Mouse (Mus musculus): Measurements from ENCODE around the gene Plcg2. TPM values are rescaled to one million over a fixed set of nuclear protein-coding genes. Genes with fewer than 3 reads are reported as not detected.

The Plcg2 gene
- polyA plus RNA-seq, 1 experiment = 77.9 TPM

GRCm38 (mm10) chr8:117537751-117538150 lies 39.7 kb downstream of the Plcg2 start:
- H3K4me1 ChIP-seq (ENCODE audit: control insufficient read depth, insufficient read depth, low read length) = peaks cover 45% of the 10 kb centered on the region
- H3K27ac ChIP-seq (ENCODE audit: insufficient read depth, low read depth, low read length) = peak overlapping the region; percentile 38
- no peak for TF ChIP-seq CTCF (IDR thresholded peaks at IDR 0.05; ENCODE audit: low read depth, low read length)
- no peak for TF ChIP-seq POLR2A (IDR thresholded peaks at IDR 0.05; ENCODE audit: borderline replicate concordance, low read depth, low read length)
- no peak overlapping the region for H3K4me3 ChIP-seq (ENCODE audit: insufficient read depth, low read length)

GRCm38 (mm10) chr8:117542951-117543350 lies 44.9 kb downstream of the Plcg2 start:
- Histone ChIP-seq H3K4me1 (ENCODE audit: control insufficient read depth, insufficient read depth, low read length) (peaks cover 53% of the 10 kb centered on the region), H3K27ac (ENCODE audit: insufficient read depth, low read depth, low read length) (peak overlapping the region; percentile 35; the same call in 1 of the 2 replicates)

GRCm38 (mm10) chr8:117543789-117544188 lies 45.7 kb downstream of the Plcg2 start:
- H3K4me3 ChIP-seq (ENCODE audit: insufficient read depth, low read length) = no peak overlapping the region
- H3K4me1 ChIP-seq (ENCODE audit: control insufficient read depth, insufficient read depth, low read length) = peaks cover 48% of the 10 kb centered on the region
- TF ChIP-seq CTCF (IDR thresholded peaks at IDR 0.05; ENCODE audit: low read depth, low read length) (no peak), POLR2A (IDR thresholded peaks at IDR 0.05; ENCODE audit: borderline replicate concordance, low read depth, low read length) (no peak)
- peak overlapping the region; percentile 35 for H3K27ac ChIP-seq (ENCODE audit: insufficient read depth, low read depth, low read length)

More at GRCm38 (mm10) chr8:117542951-117543350, 44.9 kb downstream of the Plcg2 start:
- no peak overlapping the region for H3K4me3 ChIP-seq (ENCODE audit: insufficient read depth, low read length)
- TF ChIP-seq CTCF (IDR thresholded peaks at IDR 0.05; ENCODE audit: low read depth, low read length) (no peak), POLR2A (IDR thresholded peaks at IDR 0.05; ENCODE audit: borderline replicate concordance, low read depth, low read length) (no peak)

GRCm38 (mm10) chr8:117545043-117545442 lies 47.0 kb downstream of the Plcg2 start:
- Histone ChIP-seq H3K4me1 (ENCODE audit: control insufficient read depth, insufficient read depth, low read length) (peaks cover 39% of the 10 kb centered on the region), H3K4me3 (ENCODE audit: insufficient read depth, low read length) (no peak overlapping the region), H3K27ac (ENCODE audit: insufficient read depth, low read depth, low read length) (no peak overlapping the region)
- no peak for TF ChIP-seq CTCF (IDR thresholded peaks at IDR 0.05; ENCODE audit: low read depth, low read length)
- TF ChIP-seq POLR2A (IDR thresholded peaks at IDR 0.05; ENCODE audit: borderline replicate concordance, low read depth, low read length) = no peak

- Histone ChIP-seq H3K4me3 (ENCODE audit: insufficient read depth, low read length) (no peak overlapping the region), H3K4me1 (ENCODE audit: control insufficient read depth, insufficient read depth, low read length) (peaks cover 42% of the 10 kb centered on the region), H3K27ac (ENCODE audit: insufficient read depth, low read depth, low read length) (no peak overlapping the region)
- TF ChIP-seq POLR2A (IDR thresholded peaks at IDR 0.05; ENCODE audit: borderline replicate concordance, low read depth, low read length) = no peak
- TF ChIP-seq CTCF (IDR thresholded peaks at IDR 0.05; ENCODE audit: low read depth, low read length) = no peak
Observed at GRCm38 (mm10) chr8:117546386-117546785, 48.3 kb downstream of the Plcg2 start.

GRCm38 (mm10) chr8:117547945-117548344 lies 49.9 kb downstream of the Plcg2 start:
- no peak overlapping the region for H3K27ac ChIP-seq (ENCODE audit: insufficient read depth, low read depth, low read length)
- no peak overlapping the region for H3K4me3 ChIP-seq (ENCODE audit: insufficient read depth, low read length)
- TF ChIP-seq POLR2A (IDR thresholded peaks at IDR 0.05; ENCODE audit: borderline replicate concordance, low read depth, low read length) (no peak), CTCF (IDR thresholded peaks at IDR 0.05; ENCODE audit: low read depth, low read length) (no peak)
- peaks cover 35% of the 10 kb centered on the region for H3K4me1 ChIP-seq (ENCODE audit: control insufficient read depth, insufficient read depth, low read length)

- H3K4me3 ChIP-seq (ENCODE audit: insufficient read depth, low read length) = no peak overlapping the region
- no peak for TF ChIP-seq POLR2A (IDR thresholded peaks at IDR 0.05; ENCODE audit: borderline replicate concordance, low read depth, low read length)
- no peak for TF ChIP-seq CTCF (IDR thresholded peaks at IDR 0.05; ENCODE audit: low read depth, low read length)
Observed at GRCm38 (mm10) chr8:117548453-117548852, 50.4 kb downstream of the Plcg2 start.

GRCm38 (mm10) chr8:117550529-117550928 lies 52.4 kb downstream of the Plcg2 start:
- H3K27ac ChIP-seq (ENCODE audit: insufficient read depth, low read depth, low read length) = no peak overlapping the region
- TF ChIP-seq CTCF (IDR thresholded peaks at IDR 0.05; ENCODE audit: low read depth, low read length) = 0 out of 2 replicates have a peak, but pooled peaks have one; percentile 24
- TF ChIP-seq POLR2A (IDR thresholded peaks at IDR 0.05; ENCODE audit: borderline replicate concordance, low read depth, low read length) = no peak
- no peak overlapping the region for H3K4me3 ChIP-seq (ENCODE audit: insufficient read depth, low read length)
- peaks cover 13% of the 10 kb centered on the region for H3K4me1 ChIP-seq (ENCODE audit: control insufficient read depth, insufficient read depth, low read length)

More at GRCm38 (mm10) chr8:117548453-117548852, 50.4 kb downstream of the Plcg2 start:
- Histone ChIP-seq H3K4me1 (ENCODE audit: control insufficient read depth, insufficient read depth, low read length) (peaks cover 31% of the 10 kb centered on the region), H3K27ac (ENCODE audit: insufficient read depth, low read depth, low read length) (no peak overlapping the region)

GRCm38 (mm10) chr8:117561014-117561413 lies 62.9 kb downstream of the Plcg2 start:
- Histone ChIP-seq H3K4me1 (ENCODE audit: control insufficient read depth, insufficient read depth, low read length) (peaks cover 7% of the 10 kb centered on the region; the same call in 1 of the 2 replicates), H3K27ac (ENCODE audit: insufficient read depth, low read depth, low read length) (no peak overlapping the region), H3K4me3 (ENCODE audit: insufficient read depth, low read length) (no peak overlapping the region)
- TF ChIP-seq POLR2A (IDR thresholded peaks at IDR 0.05; ENCODE audit: borderline replicate concordance, low read depth, low read length) = no peak
- TF ChIP-seq CTCF (IDR thresholded peaks at IDR 0.05; ENCODE audit: low read depth, low read length) = no peak

- H3K4me3 ChIP-seq (ENCODE audit: insufficient read depth, low read length) = no peak overlapping the region
- no peak for TF ChIP-seq POLR2A (IDR thresholded peaks at IDR 0.05; ENCODE audit: borderline replicate concordance, low read depth, low read length)
- TF ChIP-seq CTCF (IDR thresholded peaks at IDR 0.05; ENCODE audit: low read depth, low read length) = no peak
- H3K27ac ChIP-seq (ENCODE audit: insufficient read depth, low read depth, low read length) = no peak overlapping the region
- peaks cover 7% of the 10 kb centered on the region; the same call in 1 of the 2 replicates for H3K4me1 ChIP-seq (ENCODE audit: control insufficient read depth, insufficient read depth, low read length)
Observed at GRCm38 (mm10) chr8:117561735-117562361, 63.8 kb downstream of the Plcg2 start.
